Mouse (Mus musculus) kidney, postnatal 25 days (tissue): ENCODE data around the gene H2al1j.
"Not testable (repeated sequence)": the region's sequence is repeated elsewhere in the genome, so short reads cannot be mapped to it uniquely, and the experiment has no call there.

ENCODE experiments used
- DNase-seq, 2 experiments: peaks; one replicate each; pipeline ENCODE4 v3.0.0; 2021; ENCODE audit warnings: mixed read lengths in 2 of 2

The H2al1j gene

DNA sequence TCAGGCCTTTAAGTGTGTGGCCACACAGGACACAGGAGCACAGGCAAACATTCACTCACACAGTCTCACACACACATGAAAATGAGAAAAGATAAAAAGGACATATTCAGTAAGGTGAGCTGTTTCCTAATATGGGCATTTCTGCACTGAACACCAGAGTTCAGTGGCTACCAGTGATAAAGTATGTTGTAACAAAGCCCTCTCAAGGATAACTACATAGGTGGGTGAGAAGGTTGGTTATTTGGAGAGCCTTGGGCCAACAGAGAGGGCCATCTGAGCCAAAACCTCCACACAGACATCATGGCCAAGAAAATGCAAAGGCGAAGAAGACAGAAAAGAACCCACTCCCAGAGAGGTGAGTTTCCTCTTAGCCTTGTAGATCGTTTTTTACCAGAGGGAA, at the start of gene H2al1j:
Gene H2al1j (plus strand): TSS at position 301 of the 400 bp plus-strand sequence.
- DNase-seq = not testable (repeated sequence)

DNA sequence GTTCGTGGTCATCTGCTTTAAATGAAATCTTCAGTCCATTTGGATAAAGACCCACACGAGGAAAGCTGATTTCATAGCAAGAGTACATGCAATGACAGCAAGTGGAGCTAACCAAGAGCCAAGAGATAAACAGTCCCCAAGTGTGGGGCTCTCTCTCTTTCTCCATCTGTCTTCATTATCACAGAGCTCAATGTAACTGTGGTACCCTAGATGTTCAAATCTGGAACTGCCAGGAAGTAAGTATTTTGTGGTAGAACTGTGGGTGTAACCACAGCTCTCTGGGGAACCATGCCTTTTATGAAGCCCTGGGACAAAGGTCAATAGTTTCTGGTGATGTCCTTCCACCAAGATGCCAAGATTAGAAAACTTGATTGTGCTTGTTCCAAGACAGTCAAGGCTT, 46.9 kb upstream of the H2al1j start:
- DNase-seq = no peak

DNA sequence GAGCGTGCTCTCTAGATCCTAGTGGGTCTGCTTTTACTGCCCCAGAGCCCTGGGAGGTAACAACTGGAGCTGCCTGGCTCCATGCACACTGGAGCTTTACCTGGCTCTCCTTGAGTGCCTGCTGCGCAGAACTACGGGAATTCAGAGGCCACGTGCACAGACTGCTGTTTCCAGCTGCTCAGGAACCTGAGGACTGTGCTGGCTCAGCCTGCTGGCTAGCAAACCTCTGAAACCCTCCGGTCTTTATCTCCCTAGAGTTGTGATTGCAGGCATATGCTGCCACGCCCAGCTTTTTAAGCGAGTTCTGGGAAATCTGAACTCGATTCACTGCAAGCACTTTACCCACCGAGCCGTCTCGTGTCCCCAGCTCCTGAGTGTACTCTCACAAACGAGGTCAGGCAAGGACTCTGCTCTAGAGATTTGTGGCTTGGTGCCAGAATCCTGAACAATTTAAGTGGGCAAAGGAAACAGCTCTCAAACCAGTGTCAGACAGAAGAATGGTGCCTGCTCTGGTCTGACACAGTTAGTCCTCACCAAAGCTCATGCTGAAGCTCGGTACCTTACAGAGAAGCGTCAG, 39.2 kb upstream of the H2al1j start:
- peak; percentile 14 to 42 for DNase-seq

DNA sequence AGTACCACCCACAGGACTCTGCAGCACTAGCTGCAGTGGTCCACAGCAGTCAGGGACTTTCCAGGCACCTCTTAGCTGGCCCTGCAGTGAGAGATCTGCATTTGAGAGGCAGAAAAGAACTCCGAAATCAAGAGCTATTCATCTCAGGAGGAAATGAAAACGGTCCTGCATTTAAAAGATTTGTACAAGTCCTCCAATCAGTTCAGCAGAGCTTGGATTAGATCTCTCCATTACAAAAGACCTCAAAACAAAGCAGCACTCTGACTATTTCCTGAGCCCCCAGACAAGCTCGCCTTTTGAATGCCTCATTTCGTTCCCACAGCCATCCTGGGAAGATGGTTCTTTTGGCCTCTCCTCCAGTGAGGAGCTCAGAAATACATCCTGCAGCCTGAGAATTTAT, 38.4 kb upstream of the H2al1j start:
- no peak for DNase-seq

DNA sequence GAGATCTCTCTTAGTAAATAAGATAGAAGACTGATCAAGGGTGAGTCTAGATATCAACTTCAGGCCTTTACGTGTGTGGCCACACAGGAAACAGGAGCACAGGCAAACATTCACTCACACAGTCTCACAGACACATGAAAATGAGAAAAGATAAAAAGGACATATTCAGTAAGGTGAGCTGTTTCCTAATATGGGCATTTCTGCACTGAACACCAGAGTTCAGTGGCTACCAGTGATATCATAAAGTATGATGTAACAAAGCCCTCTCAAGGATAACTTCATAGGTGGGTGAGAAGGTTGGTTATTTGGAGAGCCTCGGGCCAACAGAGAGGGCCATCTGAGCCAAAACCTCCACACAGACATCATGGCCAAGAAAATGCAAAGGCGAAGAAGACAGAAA, 28.7 kb upstream of the H2al1j start, which contains the start of gene H2al1a:
Gene H2al1a (plus strand): TSS at position 301 of the 400 bp plus-strand sequence.
- not testable (repeated sequence) for DNase-seq

DNA sequence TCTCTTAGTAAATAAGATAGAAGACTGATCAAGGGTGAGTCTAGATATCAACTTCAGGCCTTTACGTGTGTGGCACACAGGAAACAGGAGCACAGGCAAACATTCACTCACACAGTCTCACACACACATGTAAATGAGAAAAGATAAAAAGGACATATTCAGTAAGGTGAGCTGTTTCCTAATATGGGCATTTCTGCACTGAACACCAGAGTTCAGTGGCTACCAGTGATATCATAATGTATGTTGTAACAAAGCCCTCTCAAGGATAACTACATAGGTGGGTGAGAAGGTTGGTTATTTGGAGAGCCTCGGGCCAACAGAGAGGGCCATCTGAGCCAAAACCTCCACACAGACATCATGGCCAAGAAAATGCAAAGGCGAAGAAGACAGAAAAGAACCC, 25.5 kb upstream of the H2al1j start, which contains the start of gene H2al1b:
Gene H2al1b (plus strand): TSS at position 301 of the 400 bp plus-strand sequence.
- not testable (repeated sequence) for DNase-seq

DNA sequence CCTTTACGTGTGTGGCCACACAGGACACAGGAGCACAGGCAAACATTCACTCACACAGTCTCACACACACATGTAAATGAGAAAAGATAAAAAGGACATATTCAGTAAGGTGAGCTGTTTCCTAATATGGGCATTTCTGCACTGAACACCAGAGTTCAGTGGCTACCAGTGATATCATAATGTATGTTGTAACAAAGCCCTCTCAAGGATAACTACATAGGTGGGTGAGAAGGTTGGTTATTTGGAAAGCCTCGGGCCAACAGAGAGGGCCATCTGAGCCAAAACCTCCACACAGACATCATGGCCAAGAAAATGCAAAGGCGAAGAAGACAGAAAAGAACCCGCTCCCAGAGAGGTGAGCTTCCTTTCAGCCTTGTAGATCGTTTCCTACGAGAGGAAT, 22.3 kb upstream of the H2al1j start, which contains the start of gene H2al1c:
Gene H2al1c (plus strand): TSS at position 301 of the 400 bp plus-strand sequence.
- not testable (repeated sequence) for DNase-seq

DNA sequence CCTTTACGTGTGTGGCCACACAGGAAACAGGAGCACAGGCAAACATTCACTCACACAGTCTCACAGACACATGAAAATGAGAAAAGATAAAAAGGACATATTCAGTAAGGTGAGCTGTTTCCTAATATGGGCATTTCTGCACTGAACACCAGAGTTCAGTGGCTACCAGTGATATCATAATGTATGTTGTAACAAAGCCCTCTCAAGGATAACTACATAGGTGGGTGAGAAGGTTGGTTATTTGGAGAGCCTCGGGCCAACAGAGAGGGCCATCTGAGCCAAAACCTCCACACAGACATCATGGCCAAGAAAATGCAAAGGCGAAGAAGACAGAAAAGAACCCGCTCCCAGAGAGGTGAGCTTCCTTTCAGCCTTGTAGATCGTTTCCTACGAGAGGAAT, 19.1 kb upstream of the H2al1j start, which contains the start of gene H2al1d:
Gene H2al1d (plus strand): TSS at position 301 of the 400 bp plus-strand sequence.
- DNase-seq = not testable (repeated sequence)

DNA sequence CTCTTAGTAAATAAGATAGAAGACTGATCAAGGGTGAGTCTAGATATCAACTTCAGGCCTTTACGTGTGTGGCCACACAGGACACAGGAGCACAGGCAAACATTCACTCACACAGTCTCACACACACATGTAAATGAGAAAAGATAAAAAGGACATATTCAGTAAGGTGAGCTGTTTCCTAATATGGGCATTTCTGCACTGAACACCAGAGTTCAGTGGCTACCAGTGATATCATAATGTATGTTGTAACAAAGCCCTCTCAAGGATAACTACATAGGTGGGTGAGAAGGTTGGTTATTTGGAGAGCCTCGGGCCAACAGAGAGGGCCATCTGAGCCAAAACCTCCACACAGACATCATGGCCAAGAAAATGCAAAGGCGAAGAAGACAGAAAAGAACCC, 16.0 kb upstream of the H2al1j start, which contains the start of gene H2al1e:
Gene H2al1e (plus strand): TSS at position 301 of the 400 bp plus-strand sequence.
- not testable (repeated sequence) for DNase-seq

DNA sequence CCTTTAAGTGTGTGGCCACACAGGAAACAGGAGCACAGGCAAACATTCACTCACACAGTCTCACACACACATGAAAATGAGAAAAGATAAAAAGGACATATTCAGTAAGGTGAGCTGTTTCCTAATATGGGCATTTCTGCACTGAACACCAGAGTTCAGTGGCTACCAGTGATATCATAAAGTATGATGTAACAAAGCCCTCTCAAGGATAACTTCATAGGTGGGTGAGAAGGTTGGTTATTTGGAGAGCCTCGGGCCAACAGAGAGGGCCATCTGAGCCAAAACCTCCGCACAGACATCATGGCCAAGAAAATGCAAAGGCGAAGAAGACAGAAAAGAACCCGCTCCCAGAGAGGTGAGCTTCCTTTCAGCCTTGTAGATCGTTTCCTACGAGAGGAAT, 12.8 kb upstream of the H2al1j start, which contains the start of gene H2al1f:
Gene H2al1f (plus strand): TSS at position 301 of the 400 bp plus-strand sequence.
- DNase-seq = not testable (repeated sequence)

DNA sequence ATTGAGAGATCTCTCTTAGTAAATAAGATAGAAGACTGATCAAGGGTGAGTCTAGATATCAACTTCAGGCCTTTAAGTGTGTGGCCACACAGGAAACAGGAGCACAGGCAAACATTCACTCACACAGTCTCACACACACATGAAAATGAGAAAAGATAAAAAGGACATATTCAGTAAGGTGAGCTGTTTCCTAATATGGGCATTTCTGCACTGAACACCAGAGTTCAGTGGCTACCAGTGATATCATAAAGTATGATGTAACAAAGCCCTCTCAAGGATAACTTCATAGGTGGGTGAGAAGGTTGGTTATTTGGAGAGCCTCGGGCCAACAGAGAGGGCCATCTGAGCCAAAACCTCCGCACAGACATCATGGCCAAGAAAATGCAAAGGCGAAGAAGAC, 9.7 kb upstream of the H2al1j start, which contains the start of gene H2al1g:
Gene H2al1g (plus strand): TSS at position 301 of the 400 bp plus-strand sequence.
- DNase-seq = not testable (repeated sequence)

DNA sequence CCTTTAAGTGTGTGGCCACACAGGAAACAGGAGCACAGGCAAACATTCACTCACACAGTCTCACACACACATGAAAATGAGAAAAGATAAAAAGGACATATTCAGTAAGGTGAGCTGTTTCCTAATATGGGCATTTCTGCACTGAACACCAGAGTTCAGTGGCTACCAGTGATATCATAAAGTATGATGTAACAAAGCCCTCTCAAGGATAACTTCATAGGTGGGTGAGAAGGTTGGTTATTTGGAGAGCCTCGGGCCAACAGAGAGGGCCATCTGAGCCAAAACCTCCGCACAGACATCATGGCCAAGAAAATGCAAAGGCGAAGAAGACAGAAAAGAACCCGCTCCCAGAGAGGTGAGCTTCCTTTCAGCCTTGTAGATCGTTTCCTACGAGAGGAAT, 6.4 kb upstream of the H2al1j start, which contains the start of gene H2al1h:
Gene H2al1h (plus strand): TSS at position 301 of the 400 bp plus-strand sequence.
- not testable (repeated sequence) for DNase-seq

DNA sequence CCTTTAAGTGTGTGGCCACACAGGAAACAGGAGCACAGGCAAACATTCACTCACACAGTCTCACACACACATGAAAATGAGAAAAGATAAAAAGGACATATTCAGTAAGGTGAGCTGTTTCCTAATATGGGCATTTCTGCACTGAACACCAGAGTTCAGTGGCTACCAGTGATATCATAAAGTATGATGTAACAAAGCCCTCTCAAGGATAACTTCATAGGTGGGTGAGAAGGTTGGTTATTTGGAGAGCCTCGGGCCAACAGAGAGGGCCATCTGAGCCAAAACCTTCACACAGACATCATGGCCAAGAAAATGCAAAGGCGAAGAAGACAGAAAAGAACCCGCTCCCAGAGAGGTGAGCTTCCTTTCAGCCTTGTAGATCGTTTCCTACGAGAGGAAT, 3.3 kb upstream of the H2al1j start, which contains the start of gene H2al1i:
Gene H2al1i (plus strand): TSS at position 301 of the 400 bp plus-strand sequence.
- DNase-seq = not testable (repeated sequence)

DNA sequence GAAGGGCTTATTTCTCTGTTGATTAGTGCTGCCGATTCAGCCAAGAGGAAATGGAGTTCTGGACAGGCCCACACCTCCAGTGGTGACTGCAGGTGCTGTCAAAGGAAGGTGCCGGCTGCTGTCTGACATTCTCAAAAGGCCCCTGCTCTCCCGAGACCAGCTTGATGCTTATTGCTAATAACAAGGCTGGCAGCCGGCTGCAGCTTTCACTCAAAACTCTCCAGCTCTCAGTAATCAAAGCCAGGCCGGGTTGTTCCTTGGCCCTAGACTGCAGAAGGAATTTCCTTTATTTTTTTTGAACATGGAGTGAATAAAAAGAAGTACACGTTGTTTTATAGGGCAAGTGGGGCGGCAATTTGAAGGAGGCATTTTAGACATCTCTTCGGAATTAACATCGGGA, 18.1 kb downstream of the H2al1j start:
- DNase-seq = no peak

DNA sequence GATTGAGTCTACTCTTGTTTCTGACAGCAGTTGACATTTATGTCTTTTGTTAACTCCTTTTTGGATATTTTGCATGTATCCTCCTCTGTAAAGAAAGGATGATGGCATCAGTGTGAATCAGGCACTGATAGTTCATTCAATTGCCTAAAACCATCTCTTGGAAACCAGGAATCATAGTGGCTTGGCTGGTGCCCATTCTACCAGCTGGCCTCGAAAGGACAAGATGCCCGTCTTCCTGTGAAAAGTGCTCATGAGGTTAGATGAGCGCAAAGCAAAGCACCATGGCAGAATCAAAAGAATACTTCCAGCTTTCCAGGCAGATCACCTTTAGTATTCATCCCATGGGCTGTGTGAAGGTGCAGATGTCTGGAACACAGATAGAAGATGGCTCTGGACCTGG, 19.1 kb downstream of the H2al1j start:
- DNase-seq = no peak

DNA sequence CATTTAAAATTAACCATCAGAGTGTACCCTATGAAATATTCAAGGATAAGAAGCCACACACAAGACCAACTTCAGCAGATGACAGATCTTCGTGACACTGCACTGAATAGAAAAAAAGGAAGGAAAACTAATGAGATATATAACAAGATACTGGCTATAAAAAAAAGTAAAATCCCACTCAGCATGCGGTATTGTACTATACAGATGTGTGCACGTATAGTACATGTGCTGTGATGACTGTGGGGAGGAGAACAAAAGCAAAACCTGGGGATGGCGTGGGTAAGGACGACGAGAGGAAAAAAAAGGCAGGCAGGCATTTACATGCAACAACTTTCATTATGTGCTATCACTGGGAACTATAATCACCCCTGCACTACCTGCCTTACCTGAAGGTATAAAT, 33.2 kb downstream of the H2al1j start:
- no peak for DNase-seq

DNA sequence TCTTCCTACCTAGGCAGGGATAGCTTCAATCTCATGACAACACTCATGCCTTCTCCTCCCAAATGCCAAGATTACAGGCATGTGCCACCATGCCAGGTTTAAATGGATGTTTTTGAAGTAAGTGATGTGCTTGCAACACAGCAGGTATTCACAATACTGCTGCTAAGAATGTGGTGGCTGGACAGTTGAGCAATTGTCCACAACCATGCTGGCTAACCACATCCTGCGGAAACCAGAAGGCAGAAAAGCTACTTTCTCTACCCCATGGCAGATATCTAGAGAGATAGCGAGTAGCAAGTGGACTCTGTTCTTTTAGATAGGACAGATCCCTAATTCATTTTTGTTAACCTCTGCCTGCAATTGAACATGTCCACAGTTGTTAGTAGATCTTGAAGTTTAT, 33.6 kb downstream of the H2al1j start:
- DNase-seq = no peak

DNA sequence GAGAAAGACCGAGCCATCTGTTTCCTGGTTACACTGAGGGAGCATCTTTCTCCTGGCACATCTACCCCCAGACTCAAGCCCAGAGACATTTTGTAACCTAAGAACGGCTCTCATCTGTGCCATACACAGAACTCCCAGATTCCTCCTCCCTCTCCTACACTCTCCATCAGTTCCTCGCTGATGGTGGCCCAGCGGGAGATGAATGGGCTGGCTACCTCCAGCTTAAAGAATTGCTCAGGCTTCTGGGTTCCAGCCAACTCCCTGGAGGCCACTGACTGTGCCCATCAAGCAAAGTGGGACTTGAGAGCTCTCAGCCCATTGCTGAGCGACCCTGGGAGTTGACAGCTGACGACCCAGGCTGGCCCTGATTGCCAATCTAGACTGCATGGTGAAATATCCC, 36.3 kb downstream of the H2al1j start:
- DNase-seq = no peak

DNA sequence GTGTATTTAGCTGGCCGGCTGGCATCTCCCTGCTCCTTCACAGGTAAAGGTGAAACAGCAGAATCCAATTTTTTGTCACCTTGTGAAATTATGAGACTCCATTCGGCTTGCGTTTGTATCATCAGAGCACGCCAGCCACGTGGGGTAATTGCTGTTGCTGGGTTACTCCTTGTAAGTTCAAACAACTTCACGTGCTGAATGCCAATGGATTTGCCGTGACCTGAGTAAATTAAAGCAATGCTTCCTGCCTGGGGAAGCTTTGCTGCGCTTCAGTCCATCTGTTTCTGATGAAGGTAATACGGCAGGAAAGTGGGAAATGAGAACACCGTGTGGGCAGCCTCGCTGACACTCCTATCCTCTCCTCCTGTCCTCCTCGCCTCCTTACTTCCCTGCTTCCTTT, 37.5 kb downstream of the H2al1j start:
- DNase-seq = no peak
